Mouse (Mus musculus) CH12.LX (cell line): ENCODE measurements at regions not wholly inside any gene's neighbourhood (a gene's known extent, or its start where the extent isn't known, plus 50 kb on each side); places are given as distances from the start of the nearest gene placed in this dataset.

Experiments
- DNase-seq: peaks from one replicate; pipeline ENCODE4 v3.0.0-alpha.2; 2013; ENCODE audit errors: extremely low read depth
- H3K27ac ChIP-seq: 2 replicates; pipeline ENCODE4 v1.5.1; 2012; ENCODE audit warnings: low read depth, mild to moderate bottlenecking, control low read depth, moderate library complexity; ENCODE audit not compliant: insufficient read depth
- H3K27me3 ChIP-seq: replicated peaks from 2 replicates; pipeline ENCODE3; 2012; ENCODE audit warnings: inconsistent platforms
- H3K36me3 ChIP-seq, 2 experiments: replicated peaks in 1 of 2; 2 replicates each; pipeline versions ENCODE3 to v1.6.1; 2012; ENCODE audit warnings: inconsistent platforms in 1 of 2, low read length in 1 of 2, mild to moderate bottlenecking in 1 of 2, mixed read lengths in 1 of 2, moderate library complexity in 1 of 2; ENCODE audit not compliant: control insufficient read depth in 1 of 2, insufficient read depth in 1 of 2
- H3K4me1 ChIP-seq, 2 experiments: 2 replicates each; pipeline ENCODE4 v1.6.1; 2012; ENCODE audit warnings: inconsistent platforms in 1 of 2, moderate library complexity in 1 of 2; ENCODE audit not compliant: insufficient read depth in 2 of 2, control insufficient read depth in 1 of 2
- H3K4me2 ChIP-seq: 2 replicates; pipeline ENCODE4 v1.6.1; 2012; ENCODE audit warnings: low read depth, mild to moderate bottlenecking, control low read depth; ENCODE audit not compliant: poor library complexity, insufficient read depth, severe bottlenecking
- H3K4me3 ChIP-seq, 3 experiments: fragments of 150-350 bp in 1 of 3; sonication (generic) in 1 of 3; replicated peaks in 1 of 3; 2 replicates each; pipeline versions ENCODE3 to v1.5.1; 2011 to 2012; ENCODE audit warnings: low read depth in 2 of 3, low read length in 2 of 3, mild to moderate bottlenecking in 2 of 3, moderate library complexity in 2 of 3, control low read depth in 1 of 3, improper control_type of control experiment in 1 of 3, inconsistent platforms in 1 of 3, mixed read lengths in 1 of 3; ENCODE audit not compliant: poor library complexity in 1 of 3
- H3K79me2 ChIP-seq: replicated peaks from 2 replicates; pipeline ENCODE4 v1.6.1; 2012; ENCODE audit warnings: mild to moderate bottlenecking, moderate library complexity; ENCODE audit not compliant: control insufficient read depth, poor library complexity, insufficient read depth, severe bottlenecking; ENCODE audit errors: extremely low read depth
- H3K9ac ChIP-seq: 2 replicates; pipeline ENCODE4 v1.6.1; 2012; ENCODE audit warnings: low read depth, mild to moderate bottlenecking, control low read depth, moderate library complexity; ENCODE audit not compliant: insufficient read depth
- H3K9me3 ChIP-seq: replicated peaks from 2 replicates; pipeline ENCODE3; 2012; ENCODE audit warnings: low read length, inconsistent platforms, mixed read lengths
- CHD1 ChIP-seq: IDR thresholded peaks from 2 replicates; pipeline ENCODE4 v1.6.1; 2012; ENCODE audit warnings: low read depth, low read length, improper control_type of control experiment, inconsistent platforms
- CHD2 ChIP-seq: IDR thresholded peaks from 2 replicates; pipeline ENCODE4 v1.6.1; 2011; ENCODE audit warnings: low read length, improper control_type of control experiment
- CTCF ChIP-seq, 2 experiments: IDR thresholded peaks in 1 of 2; conservative IDR thresholded peaks in 1 of 2; 2 replicates each; pipeline ENCODE4 v1.5.1; 2011 to 2012; ENCODE audit warnings: low read depth in 2 of 2, low read length in 2 of 2, improper control_type of control experiment in 1 of 2, inconsistent platforms in 1 of 2, mild to moderate bottlenecking in 1 of 2, moderate library complexity in 1 of 2
- ELF1 ChIP-seq: IDR thresholded peaks from 2 replicates; pipeline ENCODE4 v1.6.1; 2014; ENCODE audit warnings: low read depth, mild to moderate bottlenecking, inconsistent platforms, low read length, improper control_type of control experiment
- EP300 ChIP-seq: IDR thresholded peaks from 2 replicates; pipeline ENCODE4 v1.6.1; 2011; ENCODE audit warnings: low read length, improper control_type of control experiment
- ETS1 ChIP-seq: conservative IDR thresholded peaks from 2 replicates; pipeline ENCODE4 v1.6.1; 2012; ENCODE audit warnings: low read depth, mild to moderate bottlenecking, inconsistent platforms, low read length, improper control_type of control experiment, moderate library complexity
- GABPA ChIP-seq: IDR thresholded peaks from 2 replicates; pipeline ENCODE4 v1.6.1; 2012; ENCODE audit warnings: low read depth, low read length, improper control_type of control experiment, inconsistent platforms; ENCODE audit not compliant: insufficient replicate concordance
- HCFC1 ChIP-seq: IDR thresholded peaks from 2 replicates; pipeline ENCODE4 v1.6.1; 2012; ENCODE audit warnings: low read depth, mild to moderate bottlenecking, inconsistent platforms, low read length, improper control_type of control experiment
- IRF4 ChIP-seq: IDR thresholded peaks from 2 replicates; pipeline ENCODE4 v1.6.1; 2014; ENCODE audit warnings: low read depth, mild to moderate bottlenecking, inconsistent platforms, low read length, improper control_type of control experiment
- JUN ChIP-seq: IDR thresholded peaks from 2 replicates; pipeline ENCODE4 v1.6.1; 2011; ENCODE audit warnings: low read depth, mild to moderate bottlenecking, low read length, improper control_type of control experiment, moderate library complexity; ENCODE audit not compliant: insufficient read depth
- JUND ChIP-seq: conservative IDR thresholded peaks from 2 replicates; pipeline ENCODE4 v1.6.1; 2011; ENCODE audit warnings: low read depth, low read length, improper control_type of control experiment
- KAT2A ChIP-seq: IDR thresholded peaks from 2 replicates; pipeline ENCODE4 v1.6.1; 2012; ENCODE audit warnings: low read length, improper control_type of control experiment, inconsistent platforms; ENCODE audit not compliant: insufficient replicate concordance
- MAFK ChIP-seq: IDR thresholded peaks from 2 replicates; pipeline ENCODE4 v1.6.1; 2011; ENCODE audit warnings: low read length, improper control_type of control experiment; ENCODE audit not compliant: insufficient replicate concordance
- MAZ ChIP-seq: IDR thresholded peaks from 2 replicates; pipeline ENCODE4 v1.6.1; 2012; ENCODE audit warnings: low read depth, mild to moderate bottlenecking, inconsistent platforms, low read length, improper control_type of control experiment, moderate library complexity
- MEF2A ChIP-seq: IDR thresholded peaks from 2 replicates; pipeline ENCODE4 v1.6.1; 2014; ENCODE audit warnings: low read depth, mild to moderate bottlenecking, inconsistent platforms, low read length, improper control_type of control experiment, borderline replicate concordance
- MXI1 ChIP-seq: IDR thresholded peaks from 2 replicates; pipeline ENCODE4 v1.6.1; 2011; ENCODE audit warnings: mild to moderate bottlenecking, low read depth, low read length, improper control_type of control experiment
- MYC ChIP-seq: IDR thresholded peaks from 2 replicates; pipeline ENCODE4 v1.6.1; 2011; ENCODE audit warnings: low read depth, mild to moderate bottlenecking, improper control_type of control experiment, low read length
- NELFE ChIP-seq: IDR thresholded peaks from 2 replicates; pipeline ENCODE4 v1.6.1; 2011; ENCODE audit warnings: low read depth, low read length, improper control_type of control experiment
- NRF1 ChIP-seq: IDR thresholded peaks from 2 replicates; pipeline ENCODE4 v1.6.1; 2014; ENCODE audit warnings: low read depth, mild to moderate bottlenecking, inconsistent platforms, low read length, improper control_type of control experiment, moderate library complexity
- POLR2A ChIP-seq: IDR thresholded peaks from 2 replicates; pipeline ENCODE4 v1.6.1; 2011; ENCODE audit warnings: low read depth, mild to moderate bottlenecking, improper control_type of control experiment, low read length
- POLR2AphosphoS2 ChIP-seq: IDR thresholded peaks from 2 replicates; pipeline ENCODE4 v1.6.1; 2011; ENCODE audit warnings: low read depth, low read length, improper control_type of control experiment
- SIN3A ChIP-seq: IDR thresholded peaks from 2 replicates; pipeline ENCODE4 v1.6.1; 2012; ENCODE audit warnings: low read length, improper control_type of control experiment, inconsistent platforms
- SMC3 ChIP-seq: IDR thresholded peaks from 2 replicates; pipeline ENCODE4 v1.6.1; 2011; ENCODE audit warnings: low read depth, low read length, improper control_type of control experiment
- TBP ChIP-seq: conservative IDR thresholded peaks from 2 replicates; pipeline ENCODE4 v1.6.1; 2011; ENCODE audit warnings: low read depth, low read length, improper control_type of control experiment
- TCF12 ChIP-seq: IDR thresholded peaks from 2 replicates; pipeline ENCODE4 v1.6.1; 2014; ENCODE audit warnings: low read depth, mild to moderate bottlenecking, inconsistent platforms, low read length, improper control_type of control experiment
- UBTF ChIP-seq: IDR thresholded peaks from 2 replicates; pipeline ENCODE4 v1.6.1; 2012; ENCODE audit warnings: low read depth, mild to moderate bottlenecking, inconsistent platforms, low read length, improper control_type of control experiment, moderate library complexity
- USF2 ChIP-seq: conservative IDR thresholded peaks from 2 replicates; pipeline ENCODE4 v1.6.1; 2011; ENCODE audit warnings: low read depth, low read length, improper control_type of control experiment
- ZC3H11A ChIP-seq: IDR thresholded peaks from 2 replicates; pipeline ENCODE4 v1.6.1; 2012; ENCODE audit warnings: low read depth, mild to moderate bottlenecking, inconsistent platforms, low read length, improper control_type of control experiment
- ZMIZ1 ChIP-seq: IDR thresholded peaks from 2 replicates; pipeline ENCODE4 v1.6.1; 2012; ENCODE audit warnings: low read depth, mild to moderate bottlenecking, inconsistent platforms, low read length, improper control_type of control experiment
- dilution Hi-C: fragments of 300-500 bp; cut with MboI; formaldehyde crosslinking; loops from 2 replicates; pipeline ENCODE4 v1.14.3; 2020; ENCODE audit warnings: low sequenced_read_pairs; ENCODE audit not compliant: extremely low pct_unique_long_range_greater_than_20kb, extremely low pct_ligation_motif_present
- in situ Hi-C: fragments of 300-500 bp; cut with MboI; formaldehyde crosslinking; loops from 3 replicates; pipeline ENCODE4 v1.14.3; 2019; ENCODE audit warnings: low sequenced_read_pairs, low pct_ligation_motif_present, low pct_unique_long_range_greater_than_20kb, mixed read lengths

GRCm38 (mm10) chr6:101501716-101502115 is 124.0 kb upstream of the Pdzrn3 start:
- Histone ChIP-seq H3K9me3 (peaks cover 56% of the 10 kb centered on the region), H3K79me2 (no peaks in the 10 kb centered on the region), H3K9ac (no peak overlapping the region), H3K27me3 (no peaks in the 10 kb centered on the region), H3K36me3 (no peaks in the 10 kb centered on the region), H3K4me3 (no peak overlapping the region), H3K27ac (no peak overlapping the region), H3K4me2 (no peak overlapping the region), H3K4me1 (no peaks in the 10 kb centered on the region)
- in situ Hi-C loops (no loop called here), dilution Hi-C loops (no loop called here)
- TF ChIP-seq ZMIZ1, result no peak
- no peak for TF ChIP-seq SIN3A
- no peak for TF ChIP-seq TCF12
- TF ChIP-seq CHD2, result no peak
- no peak for TF ChIP-seq MAFK
- TF ChIP-seq CTCF (conservative IDR thresholded peaks at IDR 0.05 in 1 of 2, IDR thresholded peaks at IDR 0.05 in 1 of 2; ENCODE audit: low read depth in 2 of 2, low read length in 2 of 2), result no peak
- TF ChIP-seq MYC, result no peak
- TF ChIP-seq JUND, result no peak
- TF ChIP-seq ETS1, result no peak
- TF ChIP-seq IRF4, result no peak
- no peak for TF ChIP-seq ZC3H11A
- TF ChIP-seq SMC3, result no peak
- TF ChIP-seq TBP, result no peak
- TF ChIP-seq USF2, result no peak
- no peak for TF ChIP-seq MEF2A
- no peak for TF ChIP-seq HCFC1
- no peak for TF ChIP-seq ELF1
- no peak for TF ChIP-seq EP300
- no peak for TF ChIP-seq POLR2AphosphoS2
- TF ChIP-seq NELFE, result no peak
- no peak for DNase-seq

GRCm38 (mm10) chr6:101500202-101500601 is 122.5 kb upstream of the Pdzrn3 start:
- no peak overlapping the region for H3K27ac ChIP-seq
- no peak overlapping the region for H3K9ac ChIP-seq
- peaks cover 54% of the 10 kb centered on the region for H3K9me3 ChIP-seq
- no peaks in the 10 kb centered on the region for H3K79me2 ChIP-seq
- no peaks in the 10 kb centered on the region for H3K4me1 ChIP-seq
- H3K4me3 ChIP-seq, result no peak overlapping the region
- no peak for DNase-seq
- TF ChIP-seq ZC3H11A (no peak), MXI1 (no peak), CHD2 (no peak), JUN (no peak), MYC (no peak), SIN3A (no peak), KAT2A (no peak), NRF1 (no peak), JUND (no peak), UBTF (no peak), GABPA (no peak), POLR2A (no peak), HCFC1 (no peak), CTCF (conservative IDR thresholded peaks at IDR 0.05 in 1 of 2, IDR thresholded peaks at IDR 0.05 in 1 of 2; ENCODE audit: low read depth in 2 of 2, low read length in 2 of 2) (no peak), MAZ (no peak), ELF1 (no peak), CHD1 (no peak), TBP (no peak), IRF4 (no peak), MAFK (no peak)
- dilution Hi-C loops, result no loop called here
- H3K27me3 ChIP-seq, result no peaks in the 10 kb centered on the region
- in situ Hi-C loops, result no loop called here
- no peaks in the 10 kb centered on the region for H3K36me3 ChIP-seq
- no peak overlapping the region for H3K4me2 ChIP-seq
